In the genomic region with DNA sequence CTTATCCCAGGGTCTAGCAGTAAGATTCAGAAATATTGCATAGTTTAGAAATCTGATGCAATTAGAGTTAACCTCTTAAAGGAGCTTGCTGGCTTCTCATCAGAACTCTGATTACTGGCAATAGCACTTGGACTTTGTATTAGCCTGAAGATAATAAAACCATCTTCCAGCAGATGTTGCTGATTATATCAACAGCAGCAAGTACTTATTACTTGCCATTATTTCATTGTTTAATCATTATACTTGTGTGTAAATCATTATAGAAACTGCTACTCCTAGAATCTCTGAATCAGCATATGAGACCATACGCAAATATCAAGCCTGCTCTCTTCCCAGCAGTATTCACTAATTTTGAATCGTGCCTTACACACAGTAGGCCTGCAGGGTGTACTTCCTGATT, we compare ENCODE assay signal across 1 mouse cellular context.
TF ChIP-seq lines count a peak whose summit lies in the region.

No protein-coding gene starts in this region.

TF ChIP-seq in CH12.LX, 34 proteins besides CTCF, POLR2A, EP300 and RAD21 (continued from another document):
- TF ChIP-seq MAZ (IDR thresholded peaks at IDR 0.05; ENCODE audit: low read depth, low read length) (no peak), ZKSCAN1 (IDR thresholded peaks at IDR 0.05; ENCODE audit: borderline replicate concordance, low read depth, low read length) (peak; percentile 59)
TF ChIP-seq in CH12.LX: peak in this region for 1.
